Mouse (Mus musculus): ENCODE results near the gene Kpna6.

The Kpna6 gene

GRCm38 (mm10) chr4:129645204-129645603 lies 27.4 kb downstream of the Kpna6 start:
- DNase-seq, result no peak

DNA sequence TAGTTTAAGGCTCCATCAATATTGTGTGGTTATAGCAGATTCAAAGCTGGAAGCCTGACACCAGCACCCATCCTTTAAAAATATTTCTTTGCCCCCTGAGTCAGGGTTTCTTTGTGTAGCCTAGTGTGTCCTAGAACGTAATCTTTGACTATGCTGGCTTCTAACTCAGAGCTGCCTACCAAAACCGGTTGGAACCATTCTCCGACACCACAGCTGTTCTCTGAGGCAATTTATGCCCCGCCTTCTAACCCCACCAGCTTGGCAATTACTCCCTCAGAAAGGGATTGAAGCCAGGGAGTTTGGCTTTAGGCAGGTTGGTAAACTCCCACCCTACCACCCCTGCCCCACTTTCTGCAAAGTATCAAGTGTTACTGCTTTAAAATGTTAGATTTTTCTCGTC lies 30.8 kb downstream of the Kpna6 start:
- peak; percentile 64 for DNase-seq

GRCm38 (mm10) chr4:129640638-129641467 lies 31.7 kb downstream of the Kpna6 start, which contains the start of gene Txlna:
TSS of gene Txlna (minus strand) at chr4:129641065.
- peak; percentile 99 for DNase-seq

GRCm38 (mm10) chr4:129640101-129640637 lies 32.4 kb downstream of the Kpna6 start:
- DNase-seq, result peak; percentile 79

DNA sequence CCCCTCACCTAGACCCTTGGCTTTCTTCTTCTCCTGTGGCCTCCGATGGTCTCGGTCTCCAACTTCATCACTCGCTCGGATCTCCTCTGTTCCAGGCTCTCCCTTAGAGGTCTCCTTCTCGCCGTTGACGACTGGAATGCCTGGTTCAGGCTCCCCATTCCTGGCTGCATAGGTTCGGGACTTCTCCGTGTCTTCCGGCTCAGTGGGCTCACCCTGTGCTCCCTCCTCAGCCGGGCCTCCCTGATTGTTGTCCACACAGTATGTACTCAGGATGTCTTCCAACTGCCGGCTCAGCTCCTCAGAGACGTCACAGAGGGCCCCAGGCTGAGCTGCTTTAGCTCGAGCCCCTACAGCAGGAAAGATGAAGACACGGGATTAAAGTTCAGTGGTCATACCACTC lies 33.3 kb downstream of the Kpna6 start:
- peak; percentile 58 for DNase-seq

DNA sequence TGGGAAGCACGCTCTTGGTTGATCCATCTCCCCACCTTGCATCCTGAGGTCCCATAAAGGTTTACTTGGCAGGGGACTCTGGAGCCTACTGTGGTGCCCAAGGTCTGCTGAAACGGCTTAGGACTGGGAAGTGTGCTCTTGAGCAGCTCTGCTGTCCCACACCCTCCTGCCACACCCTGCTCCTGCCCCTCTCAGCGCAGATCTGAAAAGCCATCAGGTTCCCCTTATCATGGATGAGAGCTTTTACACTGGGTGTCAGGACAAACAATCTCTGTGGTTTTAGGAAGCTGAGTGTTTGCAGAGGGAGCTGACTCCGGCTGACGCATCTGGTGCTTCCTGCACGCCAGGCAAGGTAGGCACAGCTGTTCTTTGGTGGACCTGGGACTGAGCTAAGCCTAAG lies 38.7 kb downstream of the Kpna6 start:
- DNase-seq, result no peak

- peak; percentile 14 for DNase-seq
Measured at GRCm38 (mm10) chr4:129631867-129632266, 40.7 kb downstream of the Kpna6 start.

DNA sequence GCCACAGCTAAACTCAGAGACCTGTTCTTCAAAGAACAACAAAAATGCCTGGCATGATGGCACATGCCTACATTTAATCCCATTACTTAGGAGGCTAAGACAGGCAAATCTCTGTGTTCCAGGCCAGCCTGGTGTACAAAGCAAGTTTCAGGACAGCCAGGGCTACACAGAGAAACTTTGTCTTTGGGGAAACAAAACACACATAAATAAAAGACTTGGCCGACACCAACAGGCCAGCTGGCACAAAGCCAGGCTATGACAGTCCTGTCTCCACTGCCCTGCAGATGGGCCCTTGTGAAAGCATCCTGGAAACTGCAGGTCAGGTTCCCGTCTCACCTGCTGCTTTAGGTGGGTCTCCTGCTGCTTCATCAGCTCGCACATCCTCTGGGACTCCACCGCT lies 41.6 kb downstream of the Kpna6 start:
- DNase-seq, result peak; percentile 50

- peak; percentile 50 for DNase-seq
Measured at GRCm38 (mm10) chr4:129626035-129626434, 46.5 kb downstream of the Kpna6 start.

GRCm38 (mm10) chr4:129625496-129625895 lies 47.1 kb downstream of the Kpna6 start:
- peak; percentile 58 for DNase-seq

GRCm38 (mm10) chr4:129625029-129625370 lies 47.6 kb downstream of the Kpna6 start:
- DNase-seq, result peak; percentile 85

- peak; percentile 96 for DNase-seq
Measured at GRCm38 (mm10) chr4:129624281-129625028, 48.1 kb downstream of the Kpna6 start.

DNA sequence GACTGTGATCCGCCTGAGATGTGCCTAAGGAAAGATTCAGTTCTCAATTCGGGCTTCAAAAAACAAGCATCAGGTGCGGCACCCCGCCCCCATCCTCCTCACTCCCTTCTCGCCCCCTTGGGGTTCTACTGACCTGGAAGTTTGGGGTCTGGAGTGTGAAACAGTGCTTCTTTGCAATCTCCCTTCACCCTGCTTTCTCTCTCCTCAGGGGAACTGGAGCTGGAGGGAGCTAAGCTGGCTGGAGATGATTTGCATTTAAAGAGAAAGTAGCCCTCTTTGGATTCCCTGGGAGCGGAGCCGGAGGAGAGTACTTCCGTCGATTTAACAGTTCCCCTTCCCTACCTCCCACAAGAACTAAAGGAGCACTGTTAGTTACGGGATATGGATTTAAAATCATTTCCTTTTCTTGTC lies 48.9 kb downstream of the Kpna6 start, which contains the start of gene Ccdc28b:
Gene Ccdc28b, minus strand, starts transcription at position 267 of the 411 bp plus-strand sequence.
- peak; percentile 73 for DNase-seq

- DNase-seq, result peak; percentile 74
Measured at GRCm38 (mm10) chr4:129622803-129623535, 49.6 kb downstream of the Kpna6 start.

DNA sequence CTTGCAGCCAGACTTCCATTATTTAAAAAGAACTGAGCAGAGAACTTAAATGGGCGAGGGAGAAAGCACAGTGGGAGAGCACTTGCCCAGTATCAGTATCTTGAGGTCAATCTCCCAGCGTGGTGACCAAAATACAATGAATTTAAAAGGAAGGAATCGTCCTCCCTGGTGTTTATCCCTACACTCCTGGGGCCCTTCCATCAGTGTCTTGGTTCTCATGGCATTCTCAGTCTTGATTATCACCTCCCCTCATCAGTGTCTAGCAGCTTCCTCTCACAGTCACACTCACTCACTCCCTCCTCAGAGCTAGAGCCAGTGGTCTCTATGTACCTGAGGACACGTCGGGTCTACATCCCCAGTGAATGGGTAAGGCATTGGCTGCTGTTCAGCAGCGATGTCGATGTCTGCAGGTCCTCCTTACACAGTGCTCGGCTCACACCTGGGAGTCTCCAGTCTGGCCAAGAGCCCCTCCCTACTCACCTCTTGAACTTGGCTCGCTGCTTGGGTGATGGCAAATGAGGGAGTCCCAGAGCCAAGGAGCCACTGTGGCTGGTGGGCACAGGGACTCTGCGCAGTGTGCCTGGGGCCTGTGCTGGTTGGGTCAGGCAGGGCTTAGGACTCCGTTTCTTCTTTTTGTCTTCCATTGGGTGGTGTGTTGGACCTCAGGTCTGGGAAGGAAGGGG lies 50.3 kb downstream of the Kpna6 start:
- peak; percentile 75 for DNase-seq

- peak; percentile 88 for DNase-seq
Measured at GRCm38 (mm10) chr4:129621283-129621841, 51.2 kb downstream of the Kpna6 start.

DNA sequence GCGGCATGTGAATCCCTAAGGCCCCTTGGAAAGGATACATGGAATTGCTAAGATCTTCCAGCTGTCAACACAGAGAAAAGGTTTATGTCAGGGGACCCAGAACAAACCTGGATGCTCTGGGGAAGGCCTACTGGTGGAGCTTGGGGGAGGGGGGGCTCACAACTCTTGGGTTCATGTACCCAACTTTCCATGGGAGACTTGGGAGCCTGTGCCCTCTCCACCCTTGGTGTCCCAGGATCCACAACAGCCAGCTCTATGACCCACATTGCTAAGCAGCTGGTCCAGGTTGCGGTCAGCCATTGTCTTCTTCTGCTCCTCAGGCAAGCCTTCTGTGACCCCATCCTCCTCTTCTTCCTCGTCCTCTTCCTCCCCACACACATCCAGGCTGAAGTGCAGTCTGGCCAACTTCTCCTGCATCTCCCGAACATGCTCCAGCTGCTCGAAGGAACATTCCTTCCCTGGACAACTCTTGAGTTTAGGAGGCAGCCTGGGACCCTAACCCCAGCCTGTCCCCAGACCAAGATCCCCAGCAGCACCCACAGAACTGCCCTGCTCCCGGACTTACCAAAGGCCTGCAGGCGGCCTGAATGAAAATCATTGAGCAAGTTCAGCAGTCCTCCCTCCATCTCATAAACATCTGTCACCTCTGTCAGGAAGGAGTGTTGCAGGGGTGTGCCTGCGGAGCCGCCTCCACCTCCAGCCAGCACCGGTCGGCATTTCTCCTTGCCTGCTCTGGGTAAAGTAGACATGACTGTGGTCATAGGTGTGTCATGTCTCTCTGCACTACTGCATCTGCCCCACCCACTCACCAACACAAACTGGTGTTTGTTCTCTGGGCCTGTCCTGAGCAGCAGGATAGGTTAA lies 51.9 kb downstream of the Kpna6 start:
- peak; percentile 68 for DNase-seq

DNA sequence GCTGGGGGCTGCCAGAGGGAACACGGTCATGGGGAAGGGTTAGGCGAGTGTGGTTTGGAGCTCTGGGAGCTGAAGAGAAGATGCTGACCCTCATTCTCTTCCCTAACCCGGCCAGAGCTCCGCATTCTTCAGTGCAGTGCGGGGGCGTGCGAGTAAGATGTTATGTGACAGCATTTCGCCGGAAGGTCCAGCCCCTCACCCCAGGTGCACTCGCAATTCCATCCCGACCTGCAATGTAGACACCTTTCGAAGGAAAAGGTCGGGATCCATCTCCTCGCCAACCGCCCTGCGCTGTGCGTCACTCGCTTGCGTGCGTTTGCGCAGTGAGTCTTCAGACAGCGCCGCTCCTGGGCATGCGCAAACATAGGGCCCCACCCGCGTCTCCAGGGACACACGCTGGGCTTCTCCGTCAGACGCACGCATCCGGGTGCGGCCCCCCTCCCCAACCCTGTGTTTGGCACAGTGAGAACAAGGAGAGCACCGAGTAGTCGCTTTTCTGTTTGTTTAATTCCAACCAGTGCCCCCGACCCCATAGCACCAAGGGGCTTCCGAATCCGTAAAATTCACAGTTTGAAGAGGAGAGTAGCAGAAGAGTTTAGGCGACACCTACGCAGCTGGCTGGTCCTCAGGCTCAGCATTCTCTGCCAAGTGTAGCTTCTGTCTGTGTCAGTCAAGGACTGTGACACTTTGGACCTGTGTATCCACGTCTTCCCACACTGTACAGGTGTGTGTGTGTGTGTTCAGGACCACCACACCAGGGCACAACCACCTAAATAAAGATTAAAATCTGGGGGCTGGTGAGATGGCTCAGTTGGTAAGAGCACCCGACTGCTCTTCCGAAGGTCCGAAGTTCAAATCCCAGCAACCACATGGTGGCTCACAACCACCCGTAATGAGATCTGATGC lies 53.5 kb downstream of the Kpna6 start, which contains the start of gene Iqcc:
Gene Iqcc, minus strand, starts transcription at position 314 of the 906 bp plus-strand sequence.
- DNase-seq, result peak; percentile 97

DNA sequence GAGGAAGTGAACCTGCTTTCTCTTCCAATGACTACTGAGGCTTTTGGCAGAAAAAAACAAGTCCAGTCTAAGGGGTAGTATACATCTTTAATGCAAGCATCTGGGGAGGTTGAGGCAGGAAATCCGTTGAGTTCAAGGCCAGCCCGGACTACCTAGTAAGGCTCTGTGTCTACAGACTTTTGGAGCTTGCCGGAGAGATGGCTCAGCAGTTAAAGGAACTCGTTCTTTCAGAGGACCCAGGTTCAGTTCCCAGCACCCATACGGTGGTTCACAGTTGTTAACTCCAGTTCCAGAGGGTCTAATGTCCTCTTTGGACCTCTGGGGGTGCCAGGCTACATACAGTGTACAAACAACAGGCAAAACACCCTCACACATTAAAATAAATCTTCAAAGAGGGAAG lies 54.5 kb downstream of the Kpna6 start:
- peak; percentile 61 for DNase-seq
